Mouse (Mus musculus): ENCODE data around the gene Smarcb1. TPM values are rescaled to one million over a fixed set of nuclear protein-coding genes. Genes with fewer than 3 reads are reported as not detected.

Gene Smarcb1
- total and polyA plus RNA-seq, 3 experiments, result 76.2 to 96.0 (median 94.9) TPM

GRCm38 (mm10) chr10:75853452-75853851 lies 68.0 kb downstream of the Smarcb1 start:
- peak; percentile 87 for DNase-seq (ENCODE audit: extremely low read depth)
- Histone ChIP-seq H3K4me2 (ENCODE audit: insufficient read depth, low read depth, poor library complexity, severe bottlenecking) (no peak overlapping the region), H3K27me3 (replicated peaks) (no peaks in the 10 kb centered on the region), H3K9me3 (replicated peaks; ENCODE audit: low read length) (peaks cover 4% of the 10 kb centered on the region), H3K27ac (ENCODE audit: insufficient read depth, low read depth) (no peak overlapping the region), H3K4me3 (replicated peaks in 1 of 3; ENCODE audit: low read depth in 2 of 3, low read length in 2 of 3, poor library complexity in 1 of 3) (no peak overlapping the region), H3K4me1 (ENCODE audit: control insufficient read depth in 1 of 2, insufficient read depth in 2 of 2) (peaks cover 10 to 28% of the 10 kb centered on the region in 2 experiments; a peak in 3 of 4 replicates), H3K36me3 (replicated peaks in 1 of 2; ENCODE audit: control insufficient read depth in 1 of 2, insufficient read depth in 1 of 2, low read length in 1 of 2) (peaks cover 15 to 38% of the 10 kb centered on the region in 2 experiments), H3K79me2 (replicated peaks; ENCODE audit: control insufficient read depth, extremely low read depth, insufficient read depth, poor library complexity, severe bottlenecking) (no peaks in the 10 kb centered on the region; the same call in 1 of the 2 replicates), H3K9ac (ENCODE audit: insufficient read depth, low read depth) (no peak overlapping the region)
- TF ChIP-seq ELF1 (IDR thresholded peaks at IDR 0.05; ENCODE audit: low read depth, low read length), result no peak
- no peak for TF ChIP-seq BHLHE40 (IDR thresholded peaks at IDR 0.05; ENCODE audit: low read depth, low read length)
- no peak for TF ChIP-seq MXI1 (IDR thresholded peaks at IDR 0.05; ENCODE audit: low read depth, low read length)
- TF ChIP-seq GABPA (IDR thresholded peaks at IDR 0.05; ENCODE audit: insufficient replicate concordance, low read depth, low read length), result no peak
- TF ChIP-seq EP300 (IDR thresholded peaks at IDR 0.05; ENCODE audit: low read length), result no peak
- no peak for TF ChIP-seq PAX5 (IDR thresholded peaks at IDR 0.05; ENCODE audit: low read length)
- no peak for TF ChIP-seq POLR2A (IDR thresholded peaks at IDR 0.05; ENCODE audit: low read depth, low read length)
- peak; percentile 78 for TF ChIP-seq RAD21 (IDR thresholded peaks at IDR 0.05; ENCODE audit: low read depth, low read length)
- TF ChIP-seq SMC3 (IDR thresholded peaks at IDR 0.05; ENCODE audit: low read depth, low read length), result peak; percentile 71
- TF ChIP-seq E2F4 (IDR thresholded peaks at IDR 0.05; ENCODE audit: insufficient replicate concordance, low read depth, low read length), result no peak
- no peak for TF ChIP-seq NRF1 (IDR thresholded peaks at IDR 0.05; ENCODE audit: low read depth, low read length)
- no peak for TF ChIP-seq NELFE (IDR thresholded peaks at IDR 0.05; ENCODE audit: low read depth, low read length)
- TF ChIP-seq POLR2AphosphoS2 (IDR thresholded peaks at IDR 0.05; ENCODE audit: low read depth, low read length), result no peak
- TF ChIP-seq MAZ (IDR thresholded peaks at IDR 0.05; ENCODE audit: low read depth, low read length), result no peak
- no peak for TF ChIP-seq CHD1 (IDR thresholded peaks at IDR 0.05; ENCODE audit: low read depth, low read length)
- no peak for TF ChIP-seq MYC (IDR thresholded peaks at IDR 0.05; ENCODE audit: low read depth, low read length)
- no peak for TF ChIP-seq ZMIZ1 (IDR thresholded peaks at IDR 0.05; ENCODE audit: low read depth, low read length)
- no peak for TF ChIP-seq JUN (IDR thresholded peaks at IDR 0.05; ENCODE audit: insufficient read depth, low read depth, low read length)
- no peak for TF ChIP-seq TCF12 (IDR thresholded peaks at IDR 0.05; ENCODE audit: low read depth, low read length)
- no peak for TF ChIP-seq CHD2 (IDR thresholded peaks at IDR 0.05; ENCODE audit: low read length)
- TF ChIP-seq TBP (conservative IDR thresholded peaks at IDR 0.05; ENCODE audit: low read depth, low read length), result no peak
- peak in 1 of 2 experiments; percentile 80; a peak in 3 of 4 replicates for TF ChIP-seq CTCF (conservative IDR thresholded peaks at IDR 0.05 in 1 of 2, IDR thresholded peaks at IDR 0.05 in 1 of 2; ENCODE audit: low read depth in 2 of 2, low read length in 2 of 2)
- TF ChIP-seq SIN3A (IDR thresholded peaks at IDR 0.05; ENCODE audit: low read length), result no peak
- peak; percentile 96 for TF ChIP-seq ZNF384 (IDR thresholded peaks at IDR 0.05; ENCODE audit: low read depth, low read length)
- TF ChIP-seq ETS1 (conservative IDR thresholded peaks at IDR 0.05; ENCODE audit: low read depth, low read length), result no peak
- no peak for TF ChIP-seq MAFK (IDR thresholded peaks at IDR 0.05; ENCODE audit: insufficient replicate concordance, low read length)
- no peak for TF ChIP-seq KAT2A (IDR thresholded peaks at IDR 0.05; ENCODE audit: insufficient replicate concordance, low read length)
- TF ChIP-seq ZKSCAN1 (IDR thresholded peaks at IDR 0.05; ENCODE audit: borderline replicate concordance, low read depth, low read length), result no peak
- TF ChIP-seq RCOR1 (conservative IDR thresholded peaks at IDR 0.05; ENCODE audit: low read depth, low read length), result no peak
- TF ChIP-seq USF1 (IDR thresholded peaks at IDR 0.05; ENCODE audit: low read depth, low read length), result no peak
- TF ChIP-seq UBTF (IDR thresholded peaks at IDR 0.05; ENCODE audit: low read depth, low read length), result no peak
- no peak for TF ChIP-seq MEF2A (IDR thresholded peaks at IDR 0.05; ENCODE audit: borderline replicate concordance, low read depth, low read length)
- in situ Hi-C loops (cut with MboI; ENCODE audit: low pct_ligation_motif_present, low pct_unique_long_range_greater_than_20kb, low sequenced_read_pairs) (loop anchor here (10.0 kb wide), 1 partner anchor 109 kb away; no protein-coding TSS in a partner anchor), dilution Hi-C loops (cut with MboI; ENCODE audit: extremely low pct_ligation_motif_present, extremely low pct_unique_long_range_greater_than_20kb, low sequenced_read_pairs) (no loop called here)
